Mouse (Mus musculus) E14TG2a.4 (cell line): ENCODE measurements around the gene Fbxo31.

Experiments
- CTCF ChIP-seq: conservative IDR thresholded peaks from 2 replicates; pipeline ENCODE4 v1.5.1; 2014; ENCODE audit warnings: low read length
- NANOG ChIP-seq: IDR thresholded peaks from 2 replicates; pipeline ENCODE4 v1.6.1; 2014; ENCODE audit warnings: borderline replicate concordance, low read length, mixed read lengths

GRCm38 (mm10) chr8:121573275-121573674 lies 5.3 kb downstream of the Fbxo31 start:
- TF ChIP-seq NANOG (no peak), CTCF (no peak)
